22 mouse cellular contexts compared by ENCODE assay signal in genomic region chr2:84875842-84876241, GRCm38 (mm10). TPM values are rescaled to one million over a fixed set of nuclear protein-coding genes. Genes with fewer than 3 reads are reported as not detected.
"Had no signal": no experiment of that assay in that cellular context is flagged by ENCODE, and none has a peak within 500 bp of the region (broad histone marks: within the 10 kb centered on the region; RNA-seq: fewer than 3 reads in every experiment).

No protein-coding gene starts in this region.

- DNase-seq: liver, postnatal 0 days; lung, adult 2 months; lung, postnatal 14 days; lung, postnatal 36 days; right cerebral cortex, postnatal 14 days; thymus, adult 2 months; thymus, postnatal 25 days; thymus, postnatal 4 days had no signal

- H3K4me3 ChIP-seq: lung, embryonic 15.5 days; megakaryocyte, embryonic 14.5 days; midbrain, embryonic 13.5 days; midbrain, embryonic 15.5 days; neural tube, embryonic 13.5 days; neural tube, embryonic 15.5 days; stomach, embryonic 15.5 days had no signal

- H3K36me3 ChIP-seq: lung, embryonic 15.5 days; midbrain, embryonic 13.5 days; midbrain, embryonic 15.5 days; neural tube, embryonic 13.5 days; neural tube, embryonic 15.5 days; stomach, embryonic 15.5 days had no signal

- H3K9ac ChIP-seq: liver, postnatal 0 days; lung, embryonic 15.5 days; midbrain, embryonic 13.5 days; midbrain, embryonic 15.5 days; neural tube, embryonic 13.5 days; neural tube, embryonic 15.5 days; stomach, embryonic 15.5 days had no signal

- H3K9me3 ChIP-seq: lung, embryonic 15.5 days; megakaryocyte, embryonic 14.5 days; midbrain, embryonic 13.5 days; midbrain, embryonic 15.5 days; neural tube, embryonic 13.5 days; neural tube, embryonic 15.5 days; stomach, embryonic 15.5 days had no signal

- H3K27ac ChIP-seq: lung, embryonic 15.5 days; macrophage; midbrain, embryonic 13.5 days; midbrain, embryonic 15.5 days; neural tube, embryonic 13.5 days; neural tube, embryonic 15.5 days; stomach, embryonic 15.5 days; stomach, postnatal 0 days had no signal

- H3K4me2 ChIP-seq: lung, embryonic 15.5 days; midbrain, embryonic 11.5 days; midbrain, embryonic 13.5 days; midbrain, embryonic 15.5 days; neural tube, embryonic 13.5 days; neural tube, embryonic 15.5 days; stomach, embryonic 15.5 days had no signal

RNA-seq across cellular contexts. Expression of gene Rtn4rl2, which starts 10.7 kb away (rescaled TPM):
- total RNA-seq: megakaryocyte progenitor cell, adult 5-6 weeks; monocyte, adult 5-6 weeks had no signal
- polyA plus RNA-seq: macrophage had no signal

RNA-seq across cellular contexts. Expression of gene Slc43a1, which starts 37.2 kb away (rescaled TPM):
- total RNA-seq: monocyte, adult 5-6 weeks had no signal

RNA-seq across cellular contexts. Expression of gene Smtnl1, which starts 53.4 kb away (rescaled TPM):
- total RNA-seq: megakaryocyte progenitor cell, adult 5-6 weeks; midbrain, postnatal 0 days; monocyte, adult 5-6 weeks had no signal
- polyA plus RNA-seq: macrophage; midbrain, embryonic 11.5 days; midbrain, embryonic 13.5 days; midbrain, embryonic 15.5 days; midbrain, postnatal 0 days; neural tube, embryonic 13.5 days; neural tube, embryonic 15.5 days; stomach, postnatal 0 days; urinary bladder, adult 2 months had no signal
